Mouse (Mus musculus) hindbrain, embryonic 13.5 days (tissue): ENCODE measurements around the gene C1galt1. TPM values are rescaled to one million over a fixed set of nuclear protein-coding genes. Genes with fewer than 3 reads are reported as not detected.
A peak's percentile ranks its signal among the peaks of the same experiment; 100 is the strongest.

Experiments
- ATAC-seq: fragments of 200-750 bp; cut with Nextera tagmentation; 2 replicates; pipeline ENCODE4 v1.8.0; 2017; ENCODE audit warnings: moderate TSS enrichment; ENCODE audit not compliant: low FRiP score
- H3K27ac ChIP-seq: fragments of 300-500 bp; sonication (generic); 2 replicates; pipeline ENCODE4 v1.5.1; 2015; ENCODE audit warnings: inconsistent platforms, mild to moderate bottlenecking, moderate library complexity
- H3K27me3 ChIP-seq: fragments of 300-500 bp; sonication (generic); 2 replicates; pipeline ENCODE4 v1.6.1; 2015; ENCODE audit warnings: mild to moderate bottlenecking, inconsistent platforms
- H3K36me3 ChIP-seq: fragments of 300-500 bp; sonication (generic); 2 replicates; pipeline ENCODE4 v1.6.1; 2015; ENCODE audit warnings: mild to moderate bottlenecking, inconsistent platforms
- H3K4me1 ChIP-seq: fragments of 300-500 bp; sonication (generic); replicated peaks from 2 replicates; pipeline ENCODE4 v1.6.1; 2015; ENCODE audit warnings: inconsistent platforms
- H3K4me2 ChIP-seq: fragments of 300-500 bp; sonication (generic); 2 replicates; pipeline ENCODE4 v1.6.1; 2015; ENCODE audit warnings: inconsistent platforms, mild to moderate bottlenecking, moderate library complexity
- H3K4me3 ChIP-seq: fragments of 300-500 bp; sonication (generic); 2 replicates; pipeline ENCODE4 v1.5.1; 2015; ENCODE audit warnings: mild to moderate bottlenecking, inconsistent platforms
- H3K9ac ChIP-seq: fragments of 300-500 bp; sonication (generic); 2 replicates; pipeline ENCODE4 v1.6.1; 2015; ENCODE audit warnings: mild to moderate bottlenecking, inconsistent platforms
- H3K9me3 ChIP-seq: fragments of 300-500 bp; sonication (generic); 2 replicates; pipeline ENCODE4 v1.6.1; 2016; ENCODE audit warnings: inconsistent platforms
- WGBS: fragments of 180-500 bp; shearing (Covaris S2); methylation state at CpG from one replicate; pipeline ENCODE4 v1.1.7; 2015; 5-methylcytosine and 5-hydroxymethylcytosine counted together
- polyA plus RNA-seq: library from polyadenylated mRNA; unstranded; fragments of >200 nt; fragmentation: Nextera tagmentation; extraction: Ambion mirVana; gene quantifications from 2 replicates; pipeline ENCODE4 v1.2.1, GENCODE M21; 2015

C1galt1 gene
- 1.5 and 1.7 TPM in 2 replicates for polyA plus RNA-seq

- H3K36me3 ChIP-seq: no peaks in the 10 kb centered on the region
- H3K4me1 ChIP-seq: peaks cover 24% of the 10 kb centered on the region
- H3K9ac ChIP-seq: peak within 1 kb of the TSS; percentile 88
- WGBS: under 1% methylated on average over 24 of the region's 93 CpGs
- no peaks in the 10 kb centered on the region for H3K9me3 ChIP-seq
- peak within 1 kb of the TSS; percentile 95 for H3K27ac ChIP-seq
- no peaks in the 10 kb centered on the region for H3K27me3 ChIP-seq
- peak within 1 kb of the TSS; percentile 68 for H3K4me2 ChIP-seq
- peak; percentile 84 for ATAC-seq
- peak within 1 kb of the TSS; percentile 75 for H3K4me3 ChIP-seq
These were observed at the start of gene C1galt1 for GRCm38 (mm10) chr6:7844802-7845679. C1galt1 (plus strand) TSS chr6:7844842.

GRCm38 (mm10) chr6:7799969-7800368, 44.7 kb upstream of the C1galt1 start:
- H3K27me3 ChIP-seq: no peaks in the 10 kb centered on the region
- H3K9ac ChIP-seq: no peak overlapping the region
- ATAC-seq: no peak
- H3K4me3 ChIP-seq: no peak overlapping the region
- H3K9me3 ChIP-seq: no peaks in the 10 kb centered on the region
- H3K27ac ChIP-seq: no peak overlapping the region
- H3K4me1 ChIP-seq: no peaks in the 10 kb centered on the region
- H3K4me2 ChIP-seq: no peak overlapping the region
- WGBS: 89% methylated on average over 6 of the region's 6 CpGs
- no peaks in the 10 kb centered on the region for H3K36me3 ChIP-seq

GRCm38 (mm10) chr6:7803765-7804542, 40.7 kb upstream of the C1galt1 start:
- WGBS: 94% methylated on average over 9 of the region's 9 CpGs
- H3K9me3 ChIP-seq: no peaks in the 10 kb centered on the region
- H3K27me3 ChIP-seq: no peaks in the 10 kb centered on the region
- no peak overlapping the region for H3K9ac ChIP-seq
- no peaks in the 10 kb centered on the region for H3K36me3 ChIP-seq
- ATAC-seq: no peak
- H3K4me1 ChIP-seq: no peaks in the 10 kb centered on the region
- no peak overlapping the region for H3K27ac ChIP-seq
- no peak overlapping the region for H3K4me2 ChIP-seq
- H3K4me3 ChIP-seq: no peak overlapping the region

- WGBS: 35% methylated on average over 2 of the region's 2 CpGs
- Histone ChIP-seq H3K4me1 (no peaks in the 10 kb centered on the region), H3K4me2 (no peak overlapping the region), H3K9me3 (no peaks in the 10 kb centered on the region), H3K9ac (no peak overlapping the region), H3K36me3 (no peaks in the 10 kb centered on the region), H3K27ac (no peak overlapping the region), H3K27me3 (no peaks in the 10 kb centered on the region), H3K4me3 (no peak overlapping the region)
- no peak for ATAC-seq
These were observed 30.5 kb upstream of the C1galt1 start for GRCm38 (mm10) chr6:7814146-7814545.

GRCm38 (mm10) chr6:7816233-7816632, 28.4 kb upstream of the C1galt1 start:
- no peaks in the 10 kb centered on the region for H3K27me3 ChIP-seq
- no peak overlapping the region for H3K9ac ChIP-seq
- no peak overlapping the region for H3K4me2 ChIP-seq
- no peaks in the 10 kb centered on the region for H3K36me3 ChIP-seq
- no peaks in the 10 kb centered on the region for H3K9me3 ChIP-seq
- WGBS: 87% methylated on average over 5 of the region's 5 CpGs
- no peaks in the 10 kb centered on the region for H3K4me1 ChIP-seq
- no peak for ATAC-seq
- H3K4me3 ChIP-seq: no peak overlapping the region
- H3K27ac ChIP-seq: no peak overlapping the region

GRCm38 (mm10) chr6:7822688-7823087, 22.0 kb upstream of the C1galt1 start:
- H3K4me1 ChIP-seq: no peaks in the 10 kb centered on the region
- H3K9ac ChIP-seq: no peak overlapping the region
- H3K4me3 ChIP-seq: no peak overlapping the region
- H3K36me3 ChIP-seq: no peaks in the 10 kb centered on the region
- ATAC-seq: no peak
- no peaks in the 10 kb centered on the region for H3K9me3 ChIP-seq
- no peaks in the 10 kb centered on the region for H3K27me3 ChIP-seq
- 45% methylated on average over 6 of the region's 6 CpGs for WGBS
- H3K27ac ChIP-seq: no peak overlapping the region
- no peak overlapping the region for H3K4me2 ChIP-seq

- Histone ChIP-seq H3K4me3 (no peak overlapping the region), H3K4me2 (no peak overlapping the region), H3K27ac (no peak overlapping the region), H3K9ac (no peak overlapping the region), H3K9me3 (no peaks in the 10 kb centered on the region), H3K4me1 (no peaks in the 10 kb centered on the region), H3K36me3 (no peaks in the 10 kb centered on the region), H3K27me3 (no peaks in the 10 kb centered on the region)
- 80% methylated on average over 8 of the region's 8 CpGs for WGBS
- ATAC-seq: no peak
These were observed 13.8 kb upstream of the C1galt1 start for GRCm38 (mm10) chr6:7830793-7831192.

- Histone ChIP-seq H3K9ac (no peak overlapping the region), H3K27ac (no peak overlapping the region), H3K4me2 (no peak overlapping the region), H3K4me1 (no peaks in the 10 kb centered on the region), H3K27me3 (no peaks in the 10 kb centered on the region), H3K9me3 (no peaks in the 10 kb centered on the region), H3K4me3 (no peak overlapping the region), H3K36me3 (no peaks in the 10 kb centered on the region)
- no peak for ATAC-seq
- 60% methylated on average over 6 of the region's 6 CpGs for WGBS
These were observed 12.0 kb upstream of the C1galt1 start for GRCm38 (mm10) chr6:7832564-7833175.

GRCm38 (mm10) chr6:7843726-7844411, 773 bp upstream of the C1galt1 start:
- Histone ChIP-seq H3K9me3 (no peaks in the 10 kb centered on the region), H3K27ac (peak overlapping the region; percentile 95), H3K4me3 (peak overlapping the region; percentile 75), H3K27me3 (no peaks in the 10 kb centered on the region), H3K36me3 (no peaks in the 10 kb centered on the region), H3K4me2 (peak overlapping the region; percentile 40), H3K4me1 (peaks cover 24% of the 10 kb centered on the region), H3K9ac (no peak overlapping the region)
- 64% methylated on average over 10 of the region's 10 CpGs for WGBS
- no peak for ATAC-seq

GRCm38 (mm10) chr6:7844412-7844801, 235 bp upstream of the C1galt1 start:
- peak overlapping the region; percentile 75 for H3K4me3 ChIP-seq
- H3K27ac ChIP-seq: peak overlapping the region; percentile 95
- peaks cover 24% of the 10 kb centered on the region for H3K4me1 ChIP-seq
- no peaks in the 10 kb centered on the region for H3K9me3 ChIP-seq
- under 1% methylated on average over 29 of the region's 33 CpGs for WGBS
- ATAC-seq: peak; percentile 100
- peak overlapping the region; percentile 40 for H3K4me2 ChIP-seq
- H3K36me3 ChIP-seq: no peaks in the 10 kb centered on the region
- no peaks in the 10 kb centered on the region for H3K27me3 ChIP-seq
- H3K9ac ChIP-seq: peak overlapping the region; percentile 88

- ATAC-seq: no peak
- Histone ChIP-seq H3K4me2 (peak overlapping the region; percentile 68), H3K4me1 (peaks cover 24% of the 10 kb centered on the region), H3K36me3 (no peaks in the 10 kb centered on the region), H3K4me3 (peak overlapping the region; percentile 75), H3K27ac (no peak overlapping the region), H3K9ac (no peak overlapping the region), H3K27me3 (no peaks in the 10 kb centered on the region), H3K9me3 (no peaks in the 10 kb centered on the region)
- WGBS: 26% methylated on average over 6 of the region's 6 CpGs
These were observed 1.0 kb downstream of the C1galt1 start for GRCm38 (mm10) chr6:7845680-7846017.
